Mouse (Mus musculus) gastrocnemius, postnatal 14 days (tissue): Measurements from ENCODE around the gene Nupr1l. TPM values are rescaled to one million over a fixed set of nuclear protein-coding genes. Genes with fewer than 3 reads are reported as not detected.

Experiments used
- DNase-seq: peaks from one replicate; pipeline ENCODE4 v3.0.0; 2021; ENCODE audit warnings: mixed read lengths
- intact Hi-C: fragments of 180-260 bp; cut with DNase I; formaldehyde crosslinking; loops from one replicate; pipeline ENCODE4 v1.15.1; 2025; ENCODE audit warnings: low total_unique reads
- total RNA-seq, 2 experiments: library from RNA; stranded (reverse); gene quantifications; 2 replicates each; pipeline ENCODE4 v1.2.3; 2021

Gene Nupr1l
- total RNA-seq, 2 experiments from 2014 or later, result 0.11 to 0.39 TPM

DNA sequence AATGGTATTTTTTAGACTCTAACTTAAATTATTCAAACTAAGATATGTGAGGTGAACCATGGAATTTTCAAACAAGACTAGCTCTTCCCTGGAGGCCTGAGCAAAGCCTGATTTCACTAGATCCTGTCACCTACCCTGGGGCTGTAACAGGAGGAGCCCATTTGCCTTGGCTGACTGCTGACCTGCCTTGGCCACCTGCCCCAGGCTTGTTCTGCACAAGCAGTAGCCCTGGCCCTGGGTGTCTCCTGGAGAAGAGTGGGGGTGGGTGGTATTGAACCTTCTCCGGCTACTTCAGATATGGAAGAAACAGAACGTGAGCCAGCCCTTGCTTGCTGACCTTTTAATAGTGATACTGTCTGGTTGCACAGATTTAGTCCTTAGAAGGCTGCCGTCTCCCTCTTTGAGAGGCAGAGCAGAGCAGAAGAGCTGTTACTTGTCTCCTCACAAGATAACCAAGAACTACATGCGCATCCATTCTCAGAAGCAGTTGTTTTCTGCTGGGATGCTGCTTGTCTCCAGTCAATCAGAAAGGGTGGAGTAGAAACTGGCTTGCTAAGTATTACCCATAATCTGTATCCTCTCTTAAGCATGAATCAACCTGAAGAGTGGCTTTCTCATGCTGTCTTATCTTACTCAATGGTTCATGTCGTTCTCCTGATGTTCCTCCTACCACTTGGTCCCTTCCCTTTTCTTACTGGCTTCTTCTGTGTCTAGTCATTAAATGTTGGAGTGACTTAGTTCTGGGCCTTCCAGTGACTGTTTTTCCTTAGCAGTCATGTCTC, 46.3 kb downstream of the Nupr1l start:
- intact Hi-C loops, result no loop called here
- DNase-seq, result peak; percentile 60

DNA sequence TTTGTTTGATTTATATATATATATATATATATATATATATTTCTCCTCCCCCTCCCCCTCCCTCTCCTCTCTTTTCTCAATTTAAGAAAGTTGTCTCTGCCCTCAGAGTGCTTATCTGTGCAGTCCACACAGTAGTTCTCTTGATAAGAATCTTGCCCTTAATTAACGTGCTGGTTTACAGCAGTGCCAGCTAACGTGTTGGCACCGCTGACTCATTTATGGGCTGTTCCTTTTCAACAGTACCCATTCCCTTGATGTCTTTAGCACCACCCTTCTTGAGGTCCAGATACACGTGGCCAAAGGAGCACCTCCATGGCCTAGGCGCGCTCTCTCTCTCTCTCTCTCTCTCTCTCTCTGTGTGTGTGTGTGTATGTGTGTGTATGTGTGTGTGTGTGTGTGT, 47.5 kb downstream of the Nupr1l start:
- intact Hi-C loops, result no loop called here
- DNase-seq, result no peak

- intact Hi-C loops, result no loop called here
These were observed 54.9 kb downstream of the Nupr1l start for GRCm38 (mm10) chr5:129963224-129963623.

More at GRCm38 (mm10) chr5:129963224-129963623, 54.9 kb downstream of the Nupr1l start:
- no peak for DNase-seq

Other genes with a start within 250 kb of the Nupr1l start
- gene Zfp11, start 238.4 kb upstream of the Nupr1l start, total RNA-seq, result 1 to 10 TPM; 2.0 to 2.7 TPM
- not detected for gene Sept14, start 200.0 kb upstream of the Nupr1l start, total RNA-seq
- gene Mrps17, start 193.0 kb upstream of the Nupr1l start, total RNA-seq, result 10 to 100 TPM; 64.4 to 69.3 TPM
- 100 to 1,000 TPM; 470 to 562 TPM for gene Nipsnap2, start 183.5 kb upstream of the Nupr1l start, total RNA-seq
- gene Psph, start 121.1 kb upstream of the Nupr1l start, total RNA-seq, result 10 to 100 TPM; 13.0 to 16.2 TPM
- gene Sumf2, start 61.6 kb upstream of the Nupr1l start, total RNA-seq, result 10 to 100 TPM in 1 of 2 experiments, 1 to 10 TPM in 1; 9.2 to 10.4 TPM
- 100 to 1,000 TPM; 477 to 529 TPM for gene Chchd2, start 21.1 kb upstream of the Nupr1l start, total RNA-seq
- under 1 TPM; 0.53 to 0.84 TPM for gene Zbed5, start 12.8 kb upstream of the Nupr1l start, total RNA-seq
- 100 to 1,000 TPM; 245 to 293 TPM for gene Phkg1, start 10.0 kb upstream of the Nupr1l start, total RNA-seq
- 10 to 100 TPM; 16.2 to 17.4 TPM for gene Vkorc1l1, start 33.4 kb downstream of the Nupr1l start, total RNA-seq
- gene Gusb, start 94.5 kb downstream of the Nupr1l start, total RNA-seq, result 10 to 100 TPM; 10.6 to 13.4 TPM
- 10 to 100 TPM; 12.5 to 15.8 TPM for gene Asl, start 120.7 kb downstream of the Nupr1l start, total RNA-seq
- 10 to 100 TPM; 11.1 to 12.6 TPM for gene Crcp, start 120.8 kb downstream of the Nupr1l start, total RNA-seq
- 10 to 100 TPM; 15.6 to 22.6 TPM for gene Tpst1, start 164.8 kb downstream of the Nupr1l start, total RNA-seq
- gene Kctd7, start 236.3 kb downstream of the Nupr1l start, total RNA-seq, result 1 to 10 TPM; 1.7 to 3.1 TPM